Mouse (Mus musculus): ENCODE measurements around the gene Papss2.

GRCm38 (mm10) chr19:32646382-32646781 lies 50.8 kb downstream of the Papss2 start:
- TF ChIP-seq CTCF (IDR thresholded peaks at IDR 0.05; ENCODE audit: low read depth) = no peak
- TF ChIP-seq EP300 (IDR thresholded peaks at IDR 0.05; ENCODE audit: low read depth) = no peak
